Mouse (Mus musculus) limb, embryonic 10.5 days (tissue): ENCODE data around the gene Lrsam1. TPM values are rescaled to one million over a fixed set of nuclear protein-coding genes. Genes with fewer than 3 reads are reported as not detected.
A peak's percentile ranks its signal among the peaks of the same experiment; 100 is the strongest.

Experiments
- DNase-seq: peaks from one replicate; pipeline ENCODE4 v3.0.0-alpha.2; 2017; ENCODE audit warnings: low spot score
- H3K27ac ChIP-seq: fragments of 300-500 bp; sonication (generic); 2 replicates; pipeline ENCODE4 v1.5.1; 2016; ENCODE audit warnings: mild to moderate bottlenecking
- H3K27me3 ChIP-seq: fragments of 300-500 bp; sonication (generic); 2 replicates; pipeline ENCODE4 v1.6.1; 2016; ENCODE audit warnings: low read depth, mild to moderate bottlenecking; ENCODE audit not compliant: poor library complexity, severe bottlenecking
- H3K36me3 ChIP-seq: fragments of 300-500 bp; sonication (generic); 2 replicates; pipeline ENCODE4 v1.6.1; 2016; ENCODE audit warnings: mild to moderate bottlenecking, moderate library complexity
- H3K4me1 ChIP-seq: fragments of 300-500 bp; sonication (generic); 2 replicates; pipeline ENCODE4 v1.6.1; 2016
- H3K4me3 ChIP-seq: fragments of 300-500 bp; sonication (generic); 2 replicates; pipeline ENCODE4 v1.5.1; 2016; ENCODE audit warnings: mild to moderate bottlenecking, moderate library complexity
- H3K9me3 ChIP-seq: fragments of 300-500 bp; sonication (generic); replicated peaks from 2 replicates; pipeline ENCODE4 v1.6.1; 2016; ENCODE audit warnings: mild to moderate bottlenecking
- WGBS: fragments of 180-500 bp; shearing (Covaris S2); methylation state at CpG from one replicate; pipeline ENCODE4 v1.1.7; 2016; 5-methylcytosine and 5-hydroxymethylcytosine counted together
- polyA plus RNA-seq: library from polyadenylated mRNA; unstranded; fragments of >200 nt; fragmentation: Nextera tagmentation; extraction: Ambion mirVana; gene quantifications from 2 replicates; pipeline ENCODE4 v1.2.1, GENCODE M21; 2016

The Lrsam1 gene
- polyA plus RNA-seq, 1 experiment from 2014 or later = 7.5 TPM

- H3K9me3 ChIP-seq = no peaks in the 10 kb centered on the region
- peaks cover 31% of the 10 kb centered on the region for H3K36me3 ChIP-seq
- peaks cover 62% of the 10 kb centered on the region for H3K4me1 ChIP-seq
- no peak overlapping the region for H3K27ac ChIP-seq
- H3K4me3 ChIP-seq = peak overlapping the region; percentile 71; the same call in 1 of the 2 replicates
- 25% methylated on average over 10 of the region's 10 CpGs for WGBS
- no peak for DNase-seq
- H3K27me3 ChIP-seq = no peaks in the 10 kb centered on the region
These were observed 3.4 kb upstream of the Lrsam1 start for GRCm38 (mm10) chr2:32964659-32965457.

GRCm38 (mm10) chr2:32963981-32964380 lies 2.6 kb upstream of the Lrsam1 start:
- no peaks in the 10 kb centered on the region for H3K27me3 ChIP-seq
- DNase-seq = no peak
- WGBS = 85% methylated on average over 1 of the region's 1 CpGs
- peaks cover 62% of the 10 kb centered on the region for H3K4me1 ChIP-seq
- no peaks in the 10 kb centered on the region for H3K9me3 ChIP-seq
- peak overlapping the region; percentile 71 for H3K4me3 ChIP-seq
- 0 out of 2 replicates have a peak overlapping the region, but pooled peaks have one; percentile 9 for H3K27ac ChIP-seq
- H3K36me3 ChIP-seq = peaks cover 31% of the 10 kb centered on the region

GRCm38 (mm10) chr2:32963544-32963943 lies 2.1 kb upstream of the Lrsam1 start:
- H3K9me3 ChIP-seq = no peaks in the 10 kb centered on the region
- H3K36me3 ChIP-seq = peaks cover 31% of the 10 kb centered on the region
- peak overlapping the region; percentile 71 for H3K4me3 ChIP-seq
- H3K4me1 ChIP-seq = peaks cover 62% of the 10 kb centered on the region
- H3K27me3 ChIP-seq = no peaks in the 10 kb centered on the region
- 0 out of 2 replicates have a peak overlapping the region, but pooled peaks have one; percentile 9 for H3K27ac ChIP-seq
- DNase-seq = no peak
- WGBS = 71% methylated on average over 4 of the region's 4 CpGs

- Histone ChIP-seq H3K27ac (peak overlapping the region; percentile 96), H3K4me3 (peak overlapping the region; percentile 71), H3K4me1 (peaks cover 59% of the 10 kb centered on the region), H3K27me3 (no peaks in the 10 kb centered on the region), H3K36me3 (peaks cover 31% of the 10 kb centered on the region), H3K9me3 (no peaks in the 10 kb centered on the region)
- DNase-seq = no peak
- WGBS = 7% methylated on average over 9 of the region's 9 CpGs
These were observed 1.4 kb upstream of the Lrsam1 start for GRCm38 (mm10) chr2:32962875-32963220.

- Histone ChIP-seq H3K4me3 (peak overlapping the region; percentile 71), H3K4me1 (peaks cover 53% of the 10 kb centered on the region), H3K36me3 (peaks cover 32% of the 10 kb centered on the region), H3K9me3 (no peaks in the 10 kb centered on the region), H3K27ac (peak overlapping the region; percentile 96), H3K27me3 (no peaks in the 10 kb centered on the region)
- WGBS = under 1% methylated on average over 33 of the region's 33 CpGs
- peak; percentile 57 for DNase-seq
These were observed 854 bp upstream of the Lrsam1 start for GRCm38 (mm10) chr2:32962062-32962874.

GRCm38 (mm10) chr2:32960273-32960672 lies 1.1 kb downstream of the Lrsam1 start:
- H3K36me3 ChIP-seq = peaks cover 44% of the 10 kb centered on the region

GRCm38 (mm10) chr2:32957344-32957743 lies 4.1 kb downstream of the Lrsam1 start:
- Histone ChIP-seq H3K9me3 (no peaks in the 10 kb centered on the region), H3K4me3 (no peak overlapping the region), H3K36me3 (peaks cover 38% of the 10 kb centered on the region), H3K27ac (no peak overlapping the region), H3K27me3 (no peaks in the 10 kb centered on the region), H3K4me1 (peaks cover 11% of the 10 kb centered on the region)
- DNase-seq = no peak
- WGBS = 61% methylated on average over 8 of the region's 8 CpGs

More at GRCm38 (mm10) chr2:32960273-32960672, 1.1 kb downstream of the Lrsam1 start:
- WGBS = 93% methylated on average over 4 of the region's 4 CpGs
- no peak for DNase-seq
- Histone ChIP-seq H3K27ac (no peak overlapping the region), H3K27me3 (no peaks in the 10 kb centered on the region), H3K4me3 (peak overlapping the region; percentile 14; the same call in 1 of the 2 replicates), H3K4me1 (peaks cover 37% of the 10 kb centered on the region), H3K9me3 (no peaks in the 10 kb centered on the region)

GRCm38 (mm10) chr2:32954581-32954980 lies 6.8 kb downstream of the Lrsam1 start:
- 92% methylated on average over 2 of the region's 2 CpGs for WGBS

GRCm38 (mm10) chr2:32947454-32947853 lies 14.0 kb downstream of the Lrsam1 start:
- Histone ChIP-seq H3K27me3 (no peaks in the 10 kb centered on the region), H3K4me3 (no peak overlapping the region), H3K9me3 (no peaks in the 10 kb centered on the region), H3K27ac (no peak overlapping the region), H3K4me1 (0 out of 2 replicates have a peak, but pooled peaks cover 3% of the 10 kb centered on the region), H3K36me3 (peaks cover 43% of the 10 kb centered on the region)
- WGBS = 91% methylated on average over 11 of the region's 11 CpGs
- no peak for DNase-seq

More at GRCm38 (mm10) chr2:32954581-32954980, 6.8 kb downstream of the Lrsam1 start:
- no peaks in the 10 kb centered on the region for H3K27me3 ChIP-seq
- peaks cover 50% of the 10 kb centered on the region for H3K36me3 ChIP-seq
- H3K9me3 ChIP-seq = no peaks in the 10 kb centered on the region
- no peak overlapping the region for H3K4me3 ChIP-seq
- no peaks in the 10 kb centered on the region; the same call in 1 of the 2 replicates for H3K4me1 ChIP-seq
- H3K27ac ChIP-seq = no peak overlapping the region
- DNase-seq = no peak

- 96% methylated on average over 4 of the region's 4 CpGs for WGBS
- Histone ChIP-seq H3K9me3 (no peaks in the 10 kb centered on the region), H3K4me3 (no peak overlapping the region), H3K27ac (no peak overlapping the region), H3K36me3 (peaks cover 42% of the 10 kb centered on the region), H3K27me3 (no peaks in the 10 kb centered on the region), H3K4me1 (no peaks in the 10 kb centered on the region)
- DNase-seq = no peak
These were observed 20.9 kb downstream of the Lrsam1 start for GRCm38 (mm10) chr2:32940483-32940882.

- no peak for DNase-seq
- no peaks in the 10 kb centered on the region for H3K4me1 ChIP-seq
- no peak overlapping the region for H3K4me3 ChIP-seq
- no peaks in the 10 kb centered on the region for H3K27me3 ChIP-seq
- peaks cover 35% of the 10 kb centered on the region for H3K36me3 ChIP-seq
- no peak overlapping the region for H3K27ac ChIP-seq
- H3K9me3 ChIP-seq = no peaks in the 10 kb centered on the region
- 58% methylated on average over 5 of the region's 5 CpGs for WGBS
These were observed 22.0 kb downstream of the Lrsam1 start for GRCm38 (mm10) chr2:32939418-32939817.

GRCm38 (mm10) chr2:32938741-32939140 lies 22.7 kb downstream of the Lrsam1 start:
- WGBS = 84% methylated on average over 5 of the region's 5 CpGs
- DNase-seq = no peak
- H3K9me3 ChIP-seq = no peaks in the 10 kb centered on the region
- H3K27me3 ChIP-seq = no peaks in the 10 kb centered on the region
- H3K36me3 ChIP-seq = peaks cover 40% of the 10 kb centered on the region
- H3K4me3 ChIP-seq = no peak overlapping the region
- no peaks in the 10 kb centered on the region for H3K4me1 ChIP-seq
- H3K27ac ChIP-seq = no peak overlapping the region

- 75% methylated on average over 7 of the region's 7 CpGs for WGBS
- Histone ChIP-seq H3K4me3 (no peak overlapping the region), H3K36me3 (peaks cover 23% of the 10 kb centered on the region), H3K4me1 (peaks cover 8% of the 10 kb centered on the region), H3K27me3 (no peaks in the 10 kb centered on the region), H3K9me3 (no peaks in the 10 kb centered on the region), H3K27ac (no peak overlapping the region)
- no peak for DNase-seq
These were observed 29.7 kb downstream of the Lrsam1 start for GRCm38 (mm10) chr2:32931730-32932129.
